Mouse (Mus musculus): ENCODE measurements at regions not wholly inside any gene's neighbourhood (a gene's known extent, or its start where the extent isn't known, plus 50 kb on each side); places are given as distances from the start of the nearest gene placed in this dataset.

DNA sequence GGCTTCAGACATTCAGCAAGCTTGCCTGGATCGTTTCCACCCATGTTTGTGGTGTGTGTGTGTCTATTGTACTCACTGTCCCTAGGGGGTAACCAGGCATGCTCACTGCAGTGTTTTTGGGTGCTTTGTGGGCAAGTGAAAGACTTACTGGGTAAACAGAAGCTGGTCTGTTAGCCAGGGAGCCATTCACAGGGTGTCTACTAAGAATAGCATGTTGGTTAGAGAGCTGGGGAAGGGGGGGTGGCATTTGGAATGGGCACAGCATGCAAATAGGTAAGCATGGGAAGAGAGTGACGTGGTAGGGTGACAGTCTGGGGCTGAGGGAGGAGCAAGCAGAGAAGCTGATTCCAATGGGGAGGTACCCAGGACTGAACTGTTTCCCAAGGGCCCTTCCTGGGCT is 97.7 kb upstream of the Kazn start:
- Histone ChIP-seq H3K9ac (ENCODE audit: low read depth, low read length) (no peak overlapping the region), H3K9me3 (ENCODE audit: control insufficient read depth) (no peaks in the 10 kb centered on the region), H3K36me3 (ENCODE audit: control insufficient read depth, insufficient read depth) (no peaks in the 10 kb centered on the region), H3K4me1 (replicated peaks; ENCODE audit: control insufficient read depth, insufficient read depth, low read length) (no peaks in the 10 kb centered on the region), H3K4me2 (replicated peaks; ENCODE audit: low read depth) (no peak overlapping the region), H3K4me3 (ENCODE audit: low read depth, low read length) (no peak overlapping the region), H3K27me3 (replicated peaks; ENCODE audit: control insufficient read depth, insufficient read depth, low read length) (no peaks in the 10 kb centered on the region), H3K27ac (ENCODE audit: low read depth, low read length) (no peak overlapping the region)
- 66% methylated on average over 2 of the region's 2 CpGs for WGBS
- TF ChIP-seq CTCF (IDR thresholded peaks at IDR 0.05; ENCODE audit: low read depth): no peak
- no peak for ATAC-seq

DNA sequence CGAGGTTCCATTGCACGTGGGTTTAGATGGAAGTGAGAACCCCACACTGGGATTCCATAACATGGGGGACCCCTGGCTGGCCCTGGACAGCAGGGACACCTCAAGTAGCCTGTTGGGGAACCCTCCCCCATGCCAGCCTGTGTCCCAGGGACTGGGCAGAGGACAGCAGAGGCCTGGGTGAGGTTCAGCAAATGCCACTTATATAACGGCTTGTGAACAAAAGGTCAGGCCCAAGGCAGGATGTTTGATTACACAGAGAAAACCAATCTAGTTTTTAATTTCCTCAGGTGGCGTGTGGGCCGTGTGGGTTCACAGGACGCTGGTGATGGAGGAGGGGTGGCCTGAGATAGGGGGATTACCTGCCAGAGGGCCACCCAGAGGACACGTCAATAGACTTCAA is 94.9 kb upstream of the Kazn start:
- TF ChIP-seq CTCF (IDR thresholded peaks at IDR 0.05; ENCODE audit: low read depth): no peak
- 74% methylated on average over 7 of the region's 7 CpGs for WGBS
- 0 out of 2 replicates have a peak, but pooled peaks cover 3% of the 10 kb centered on the region for H3K9me3 ChIP-seq (ENCODE audit: control insufficient read depth)
- H3K36me3 ChIP-seq (ENCODE audit: control insufficient read depth, insufficient read depth): no peaks in the 10 kb centered on the region
- H3K4me3 ChIP-seq (ENCODE audit: low read depth, low read length): no peak overlapping the region
- no peak overlapping the region for H3K9ac ChIP-seq (ENCODE audit: low read depth, low read length)
- H3K27me3 ChIP-seq (replicated peaks; ENCODE audit: control insufficient read depth, insufficient read depth, low read length): no peaks in the 10 kb centered on the region
- no peaks in the 10 kb centered on the region for H3K4me1 ChIP-seq (replicated peaks; ENCODE audit: control insufficient read depth, insufficient read depth, low read length)
- H3K4me2 ChIP-seq (replicated peaks; ENCODE audit: low read depth): no peak overlapping the region
- no peak overlapping the region for H3K27ac ChIP-seq (ENCODE audit: low read depth, low read length)
- no peak for ATAC-seq

GRCm38 (mm10) chr4:142330599-142330998 is 91.4 kb upstream of the Kazn start:
- peak; percentile 33; the same call in 1 of the 2 replicates for TF ChIP-seq CTCF (IDR thresholded peaks at IDR 0.05; ENCODE audit: low read depth)
- 96% methylated on average over 3 of the region's 3 CpGs for WGBS
- Histone ChIP-seq H3K4me3 (ENCODE audit: low read depth, low read length) (no peak overlapping the region), H3K4me2 (replicated peaks; ENCODE audit: low read depth) (no peak overlapping the region), H3K4me1 (replicated peaks; ENCODE audit: control insufficient read depth, insufficient read depth, low read length) (no peaks in the 10 kb centered on the region), H3K27me3 (replicated peaks; ENCODE audit: control insufficient read depth, insufficient read depth, low read length) (no peaks in the 10 kb centered on the region), H3K27ac (ENCODE audit: low read depth, low read length) (no peak overlapping the region), H3K36me3 (ENCODE audit: control insufficient read depth, insufficient read depth) (no peaks in the 10 kb centered on the region), H3K9me3 (ENCODE audit: control insufficient read depth) (0 out of 2 replicates have a peak, but pooled peaks cover 3% of the 10 kb centered on the region), H3K9ac (ENCODE audit: low read depth, low read length) (no peak overlapping the region)
- ATAC-seq: no peak

DNA sequence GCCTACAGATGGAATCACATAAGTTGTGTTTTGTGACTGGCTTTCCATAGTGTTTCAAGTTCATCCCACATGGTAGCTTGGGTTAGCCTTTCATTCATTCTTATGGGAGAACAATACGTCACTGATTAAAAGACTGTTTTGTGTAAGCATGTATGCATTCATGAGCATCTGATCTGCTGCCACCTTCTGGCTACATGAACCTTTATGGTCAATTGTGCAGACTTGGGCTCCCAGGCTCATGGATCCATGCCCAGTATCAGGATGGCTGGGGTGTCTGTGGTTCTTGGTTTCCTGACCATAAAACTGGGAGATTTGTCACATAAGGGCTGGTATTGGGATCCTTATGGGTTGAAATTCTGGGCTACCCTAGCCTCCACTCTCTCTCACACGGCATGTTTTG is 90.4 kb upstream of the Kazn start:
- WGBS: 91% methylated on average over 2 of the region's 2 CpGs
- H3K4me3 ChIP-seq (ENCODE audit: low read depth, low read length): no peak overlapping the region
- no peak overlapping the region for H3K27ac ChIP-seq (ENCODE audit: low read depth, low read length)
- H3K4me1 ChIP-seq (replicated peaks; ENCODE audit: control insufficient read depth, insufficient read depth, low read length): no peaks in the 10 kb centered on the region
- H3K9ac ChIP-seq (ENCODE audit: low read depth, low read length): no peak overlapping the region
- TF ChIP-seq CTCF (IDR thresholded peaks at IDR 0.05; ENCODE audit: low read depth): peak; percentile 49
- no peak overlapping the region for H3K4me2 ChIP-seq (replicated peaks; ENCODE audit: low read depth)
- 0 out of 2 replicates have a peak, but pooled peaks cover 3% of the 10 kb centered on the region for H3K9me3 ChIP-seq (ENCODE audit: control insufficient read depth)
- no peak for ATAC-seq
- no peaks in the 10 kb centered on the region for H3K36me3 ChIP-seq (ENCODE audit: control insufficient read depth, insufficient read depth)
- H3K27me3 ChIP-seq (replicated peaks; ENCODE audit: control insufficient read depth, insufficient read depth, low read length): no peaks in the 10 kb centered on the region

DNA sequence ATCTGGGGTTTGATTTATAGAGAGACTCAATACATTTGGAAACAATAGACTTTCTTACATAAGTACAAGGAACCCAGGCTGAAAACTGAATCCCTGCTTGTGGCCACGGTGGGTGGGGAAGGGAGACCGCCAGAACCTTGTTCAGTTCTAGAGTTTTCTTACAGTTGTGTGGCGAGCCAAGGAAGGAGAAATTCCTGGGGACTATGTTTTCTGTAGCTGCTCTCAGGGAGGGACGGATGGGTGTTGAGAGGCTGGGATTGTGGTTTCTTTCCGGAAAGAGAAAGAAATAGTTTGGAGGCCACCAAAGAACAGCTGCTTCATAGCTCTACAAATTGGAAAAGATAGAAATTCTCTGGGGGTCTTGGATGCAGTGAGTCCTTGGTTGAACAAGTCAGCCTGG is 87.3 kb upstream of the Kazn start:
- H3K4me2 ChIP-seq (replicated peaks; ENCODE audit: low read depth): no peak overlapping the region
- H3K9me3 ChIP-seq (ENCODE audit: control insufficient read depth): 0 out of 2 replicates have a peak, but pooled peaks cover 3% of the 10 kb centered on the region
- 65% methylated on average over 5 of the region's 5 CpGs for WGBS
- H3K27ac ChIP-seq (ENCODE audit: low read depth, low read length): no peak overlapping the region
- no peaks in the 10 kb centered on the region for H3K27me3 ChIP-seq (replicated peaks; ENCODE audit: control insufficient read depth, insufficient read depth, low read length)
- no peak overlapping the region for H3K9ac ChIP-seq (ENCODE audit: low read depth, low read length)
- no peak for TF ChIP-seq CTCF (IDR thresholded peaks at IDR 0.05; ENCODE audit: low read depth)
- no peaks in the 10 kb centered on the region for H3K36me3 ChIP-seq (ENCODE audit: control insufficient read depth, insufficient read depth)
- H3K4me1 ChIP-seq (replicated peaks; ENCODE audit: control insufficient read depth, insufficient read depth, low read length): no peaks in the 10 kb centered on the region
- H3K4me3 ChIP-seq (ENCODE audit: low read depth, low read length): no peak overlapping the region
- ATAC-seq: no peak

DNA sequence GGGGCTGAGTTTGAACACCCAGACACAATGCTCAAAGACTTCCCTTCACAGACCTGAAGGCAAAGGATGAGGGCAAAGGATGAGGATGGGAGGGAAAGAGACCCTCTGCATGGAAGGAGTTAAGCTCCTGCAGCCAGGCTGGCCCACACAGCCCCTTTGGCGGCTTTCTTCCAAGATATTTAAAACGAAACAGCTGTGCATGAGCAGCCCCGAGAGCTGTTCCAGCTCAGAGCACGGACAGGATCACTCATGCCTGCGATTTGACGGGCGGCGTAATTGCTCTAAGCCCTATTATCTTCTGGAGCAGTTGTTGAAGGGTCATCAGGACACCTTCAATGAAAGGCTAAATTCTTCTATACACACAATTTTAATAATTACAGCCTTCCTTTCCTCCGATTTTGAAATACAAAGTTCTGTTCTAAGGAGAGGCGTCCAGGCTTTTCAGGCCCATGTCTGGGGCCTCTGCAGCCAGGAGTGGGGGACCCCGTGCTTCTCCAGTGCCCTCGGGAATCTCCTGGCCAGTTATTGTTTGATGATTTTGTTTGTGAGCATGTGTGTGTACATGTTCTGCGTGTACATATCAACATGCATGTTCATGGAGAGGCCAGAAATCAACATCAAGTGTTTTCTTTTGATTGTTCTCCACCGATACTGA is 82.1 kb upstream of the Kazn start:
- H3K9me3 ChIP-seq (ENCODE audit: control insufficient read depth): no peaks in the 10 kb centered on the region
- H3K27ac ChIP-seq (ENCODE audit: low read depth, low read length): no peak overlapping the region
- H3K4me2 ChIP-seq (replicated peaks; ENCODE audit: low read depth): no peak overlapping the region
- H3K36me3 ChIP-seq (ENCODE audit: control insufficient read depth, insufficient read depth): no peaks in the 10 kb centered on the region
- WGBS: 51% methylated on average over 14 of the region's 14 CpGs
- ATAC-seq: no peak
- no peak overlapping the region for H3K4me3 ChIP-seq (ENCODE audit: low read depth, low read length)
- no peak for TF ChIP-seq CTCF (IDR thresholded peaks at IDR 0.05; ENCODE audit: low read depth)
- no peaks in the 10 kb centered on the region for H3K27me3 ChIP-seq (replicated peaks; ENCODE audit: control insufficient read depth, insufficient read depth, low read length)
- no peak overlapping the region for H3K9ac ChIP-seq (ENCODE audit: low read depth, low read length)
- H3K4me1 ChIP-seq (replicated peaks; ENCODE audit: control insufficient read depth, insufficient read depth, low read length): no peaks in the 10 kb centered on the region
